Mouse (Mus musculus): ENCODE measurements at regions not wholly inside any gene's neighbourhood (a gene's known extent, or its start where the extent isn't known, plus 50 kb on each side); places are given as distances from the start of the nearest gene placed in this dataset.

- Histone ChIP-seq H3K4me2 (no peak overlapping the region), H3K4me3 (no peak overlapping the region), H3K9me3 (replicated peaks) (no peaks in the 10 kb centered on the region), H3K27ac (no peak overlapping the region), H3K36me3 (no peaks in the 10 kb centered on the region), H3K4me1 (replicated peaks) (no peaks in the 10 kb centered on the region), H3K27me3 (no peaks in the 10 kb centered on the region), H3K9ac (no peak overlapping the region)
- WGBS = 63% methylated on average over 8 of the region's 8 CpGs
- ATAC-seq (replicated peaks; ENCODE audit: insufficient number of reproducible peaks, insufficient read depth, low FRiP score, low read depth) = no peak
Measured at GRCm38 (mm10) chr1:73142845-73143244, 127.1 kb upstream of the Tnp1 start.

GRCm38 (mm10) chr1:73140557-73141345 lies 125.0 kb upstream of the Tnp1 start:
- no peak overlapping the region for H3K9ac ChIP-seq
- no peak overlapping the region for H3K27ac ChIP-seq
- ATAC-seq (replicated peaks; ENCODE audit: insufficient number of reproducible peaks, insufficient read depth, low FRiP score, low read depth) = no peak
- H3K4me1 ChIP-seq (replicated peaks) = no peaks in the 10 kb centered on the region
- no peaks in the 10 kb centered on the region for H3K9me3 ChIP-seq (replicated peaks)
- no peak overlapping the region for H3K4me3 ChIP-seq
- H3K36me3 ChIP-seq = no peaks in the 10 kb centered on the region
- no peaks in the 10 kb centered on the region for H3K27me3 ChIP-seq
- H3K4me2 ChIP-seq = no peak overlapping the region
- 63% methylated on average over 7 of the region's 7 CpGs for WGBS

GRCm38 (mm10) chr1:73130215-73130861 lies 114.6 kb upstream of the Tnp1 start:
- H3K9me3 ChIP-seq (replicated peaks) = no peaks in the 10 kb centered on the region
- no peak for ATAC-seq (replicated peaks; ENCODE audit: insufficient number of reproducible peaks, insufficient read depth, low FRiP score, low read depth)
- 84% methylated on average over 4 of the region's 4 CpGs for WGBS
- no peak overlapping the region for H3K4me3 ChIP-seq
- H3K4me1 ChIP-seq (replicated peaks) = peaks cover 6% of the 10 kb centered on the region; the same call in 1 of the 2 replicates
- H3K27me3 ChIP-seq = no peaks in the 10 kb centered on the region
- H3K27ac ChIP-seq = no peak overlapping the region
- no peaks in the 10 kb centered on the region for H3K36me3 ChIP-seq
- no peak overlapping the region for H3K9ac ChIP-seq
- H3K4me2 ChIP-seq = no peak overlapping the region

- H3K4me1 ChIP-seq (replicated peaks) = peaks cover 6% of the 10 kb centered on the region; the same call in 1 of the 2 replicates
- WGBS = 77% methylated on average over 9 of the region's 9 CpGs
- H3K36me3 ChIP-seq = no peaks in the 10 kb centered on the region
- H3K4me2 ChIP-seq = no peak overlapping the region
- H3K27me3 ChIP-seq = no peaks in the 10 kb centered on the region
- no peaks in the 10 kb centered on the region for H3K9me3 ChIP-seq (replicated peaks)
- no peak overlapping the region for H3K4me3 ChIP-seq
- no peak overlapping the region for H3K27ac ChIP-seq
- no peak for ATAC-seq (replicated peaks; ENCODE audit: insufficient number of reproducible peaks, insufficient read depth, low FRiP score, low read depth)
- no peak overlapping the region for H3K9ac ChIP-seq
Measured at GRCm38 (mm10) chr1:73123012-73123411, 107.3 kb upstream of the Tnp1 start.

- Histone ChIP-seq H3K4me3 (no peak overlapping the region), H3K36me3 (no peaks in the 10 kb centered on the region), H3K4me2 (no peak overlapping the region), H3K27me3 (no peaks in the 10 kb centered on the region), H3K9ac (no peak overlapping the region), H3K4me1 (replicated peaks) (no peaks in the 10 kb centered on the region), H3K9me3 (replicated peaks) (no peaks in the 10 kb centered on the region), H3K27ac (no peak overlapping the region)
- WGBS = 72% methylated on average over 6 of the region's 6 CpGs
- no peak for ATAC-seq (replicated peaks; ENCODE audit: insufficient number of reproducible peaks, insufficient read depth, low FRiP score, low read depth)
Measured at GRCm38 (mm10) chr1:73118661-73119060, 103.0 kb upstream of the Tnp1 start.

- Histone ChIP-seq H3K27me3 (no peaks in the 10 kb centered on the region), H3K4me1 (replicated peaks) (peaks cover 3% of the 10 kb centered on the region; the same call in 1 of the 2 replicates), H3K9ac (no peak overlapping the region), H3K36me3 (no peaks in the 10 kb centered on the region), H3K4me2 (no peak overlapping the region), H3K9me3 (replicated peaks) (no peaks in the 10 kb centered on the region), H3K27ac (no peak overlapping the region), H3K4me3 (no peak overlapping the region)
- WGBS = 20% methylated on average over 2 of the region's 2 CpGs
- ATAC-seq (replicated peaks; ENCODE audit: insufficient number of reproducible peaks, insufficient read depth, low FRiP score, low read depth) = no peak
Measured at GRCm38 (mm10) chr1:73116526-73116925, 100.8 kb upstream of the Tnp1 start.

- Histone ChIP-seq H3K4me1 (replicated peaks) (peaks cover 3% of the 10 kb centered on the region; the same call in 1 of the 2 replicates), H3K27me3 (no peaks in the 10 kb centered on the region), H3K27ac (no peak overlapping the region), H3K9me3 (replicated peaks) (no peaks in the 10 kb centered on the region), H3K9ac (no peak overlapping the region), H3K4me3 (no peak overlapping the region), H3K4me2 (no peak overlapping the region), H3K36me3 (no peaks in the 10 kb centered on the region)
- ATAC-seq (replicated peaks; ENCODE audit: insufficient number of reproducible peaks, insufficient read depth, low FRiP score, low read depth) = no peak
- 75% methylated on average over 5 of the region's 5 CpGs for WGBS
Measured at GRCm38 (mm10) chr1:73115854-73116253, 100.1 kb upstream of the Tnp1 start.

GRCm38 (mm10) chr1:73113137-73113536 lies 97.4 kb upstream of the Tnp1 start:
- no peak for ATAC-seq (replicated peaks; ENCODE audit: insufficient number of reproducible peaks, insufficient read depth, low FRiP score, low read depth)
- WGBS = 79% methylated on average over 6 of the region's 6 CpGs

GRCm38 (mm10) chr1:73112711-73113110 lies 97.0 kb upstream of the Tnp1 start:
- Histone ChIP-seq H3K4me3 (no peak overlapping the region), H3K9ac (no peak overlapping the region), H3K4me1 (replicated peaks) (peaks cover 3% of the 10 kb centered on the region; the same call in 1 of the 2 replicates), H3K4me2 (no peak overlapping the region), H3K27me3 (no peaks in the 10 kb centered on the region), H3K36me3 (no peaks in the 10 kb centered on the region), H3K9me3 (replicated peaks) (no peaks in the 10 kb centered on the region), H3K27ac (no peak overlapping the region)
- no peak for ATAC-seq (replicated peaks; ENCODE audit: insufficient number of reproducible peaks, insufficient read depth, low FRiP score, low read depth)
- 78% methylated on average over 3 of the region's 3 CpGs for WGBS

More at GRCm38 (mm10) chr1:73113137-73113536, 97.4 kb upstream of the Tnp1 start:
- Histone ChIP-seq H3K4me3 (no peak overlapping the region), H3K9ac (no peak overlapping the region), H3K4me2 (no peak overlapping the region), H3K27ac (no peak overlapping the region), H3K27me3 (no peaks in the 10 kb centered on the region), H3K9me3 (replicated peaks) (no peaks in the 10 kb centered on the region), H3K4me1 (replicated peaks) (peaks cover 3% of the 10 kb centered on the region; the same call in 1 of the 2 replicates), H3K36me3 (no peaks in the 10 kb centered on the region)

GRCm38 (mm10) chr1:73111911-73112310 lies 96.2 kb upstream of the Tnp1 start:
- ATAC-seq (replicated peaks; ENCODE audit: insufficient number of reproducible peaks, insufficient read depth, low FRiP score, low read depth) = no peak
- H3K4me1 ChIP-seq (replicated peaks) = peaks cover 3% of the 10 kb centered on the region; the same call in 1 of the 2 replicates
- no peak overlapping the region for H3K4me3 ChIP-seq
- no peaks in the 10 kb centered on the region for H3K36me3 ChIP-seq
- WGBS = 86% methylated on average over 5 of the region's 5 CpGs
- H3K27me3 ChIP-seq = no peaks in the 10 kb centered on the region
- no peak overlapping the region for H3K4me2 ChIP-seq
- H3K9ac ChIP-seq = no peak overlapping the region
- H3K9me3 ChIP-seq (replicated peaks) = no peaks in the 10 kb centered on the region
- no peak overlapping the region for H3K27ac ChIP-seq

GRCm38 (mm10) chr1:73105856-73106463 lies 90.3 kb upstream of the Tnp1 start:
- Histone ChIP-seq H3K27me3 (no peaks in the 10 kb centered on the region), H3K9ac (no peak overlapping the region), H3K4me2 (no peak overlapping the region), H3K4me1 (replicated peaks) (0 out of 2 replicates have a peak, but pooled peaks cover 2% of the 10 kb centered on the region), H3K9me3 (replicated peaks) (no peaks in the 10 kb centered on the region), H3K36me3 (no peaks in the 10 kb centered on the region), H3K4me3 (no peak overlapping the region), H3K27ac (no peak overlapping the region)
- WGBS = 68% methylated on average over 4 of the region's 4 CpGs
- no peak for ATAC-seq (replicated peaks; ENCODE audit: insufficient number of reproducible peaks, insufficient read depth, low FRiP score, low read depth)

Data from heart, embryonic 15.5 days (tissue).